Mouse (Mus musculus): ENCODE measurements around the gene Gphb5. TPM values are rescaled to one million over a fixed set of nuclear protein-coding genes. Genes with fewer than 3 reads are reported as not detected.

Gphb5 gene
- total and polyA plus RNA-seq, 2 experiments from 2014 or later: not detected

DNA sequence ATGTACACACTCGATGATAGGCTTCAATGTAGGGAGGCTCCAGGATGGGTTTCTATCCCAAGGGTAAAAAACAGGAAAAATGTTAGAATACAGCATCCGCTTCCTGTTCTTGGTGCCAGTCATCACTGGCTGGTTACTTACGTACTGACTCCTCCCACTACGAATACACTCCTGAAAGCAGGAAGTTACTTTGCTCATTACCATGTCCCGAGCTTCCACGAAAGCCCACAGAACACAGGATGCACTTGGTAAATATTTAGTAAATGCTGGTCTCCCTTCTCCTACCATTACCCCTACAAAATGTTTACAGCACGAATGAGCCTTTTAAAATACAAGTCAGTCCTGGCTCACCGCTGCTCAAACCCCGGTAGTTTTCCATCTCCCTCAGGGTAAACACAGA, 3.6 kb downstream of the Gphb5 start:
- Histone ChIP-seq H3K4me3 (ENCODE audit: low read depth, low read length) (no peak overlapping the region), H3K9ac (replicated peaks; ENCODE audit: low read length, poor library complexity, severe bottlenecking) (no peak overlapping the region), H3K9me3 (ENCODE audit: low read length) (no peaks in the 10 kb centered on the region), H3K27me3 (ENCODE audit: insufficient read depth, low read length) (no peaks in the 10 kb centered on the region), H3K4me1 (ENCODE audit: insufficient read depth, low read length) (no peaks in the 10 kb centered on the region), H3K36me3 (ENCODE audit: insufficient read depth, low read length) (no peaks in the 10 kb centered on the region), H3K27ac (ENCODE audit: low read depth, low read length) (no peak overlapping the region), H3K4me2 (ENCODE audit: low read depth, low read length, poor library complexity, severe bottlenecking) (no peak overlapping the region)
- DNase-seq (ENCODE audit: low spot score) (no peak), ATAC-seq (ENCODE audit: low FRiP score) (no peak)
- 89% methylated on average over 9 of the region's 9 CpGs for WGBS
- no peak for TF ChIP-seq CTCF (IDR thresholded peaks at IDR 0.05)

DNA sequence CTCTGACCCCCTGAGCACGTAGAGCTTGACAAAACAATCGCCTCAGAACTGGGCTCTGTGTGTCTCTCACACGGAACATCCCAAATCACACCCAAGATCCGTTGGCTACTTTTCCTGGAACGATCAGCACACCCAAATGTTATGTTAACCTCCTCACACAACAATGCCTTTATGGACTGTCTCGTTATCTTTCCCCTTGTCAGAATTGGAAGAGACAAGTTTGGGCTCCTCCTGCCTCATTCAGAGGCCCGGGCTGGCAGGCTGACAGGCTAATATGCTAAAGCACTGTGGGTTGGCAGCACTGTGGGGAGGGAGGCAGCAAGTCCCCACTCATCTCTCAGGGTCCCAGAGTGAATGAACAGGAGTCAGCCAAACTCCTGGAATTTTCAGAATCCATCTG, 19.5 kb downstream of the Gphb5 start:
- no peaks in the 10 kb centered on the region for H3K27me3 ChIP-seq (ENCODE audit: insufficient read depth, low read length)
- ATAC-seq (ENCODE audit: low FRiP score) (no peak), DNase-seq (ENCODE audit: low spot score) (no peak)
- H3K9ac ChIP-seq (replicated peaks; ENCODE audit: low read length, poor library complexity, severe bottlenecking): no peak overlapping the region
- H3K4me1 ChIP-seq (ENCODE audit: insufficient read depth, low read length): no peaks in the 10 kb centered on the region
- H3K4me3 ChIP-seq (ENCODE audit: low read depth, low read length): no peak overlapping the region
- no peaks in the 10 kb centered on the region for H3K36me3 ChIP-seq (ENCODE audit: insufficient read depth, low read length)
- no peak overlapping the region for H3K27ac ChIP-seq (ENCODE audit: low read depth, low read length)
- no peaks in the 10 kb centered on the region for H3K9me3 ChIP-seq (ENCODE audit: low read length)
- no peak for TF ChIP-seq CTCF (IDR thresholded peaks at IDR 0.05)
- WGBS: 53% methylated on average over 7 of the region's 7 CpGs
- H3K4me2 ChIP-seq (ENCODE audit: low read depth, low read length, poor library complexity, severe bottlenecking): no peak overlapping the region

DNA sequence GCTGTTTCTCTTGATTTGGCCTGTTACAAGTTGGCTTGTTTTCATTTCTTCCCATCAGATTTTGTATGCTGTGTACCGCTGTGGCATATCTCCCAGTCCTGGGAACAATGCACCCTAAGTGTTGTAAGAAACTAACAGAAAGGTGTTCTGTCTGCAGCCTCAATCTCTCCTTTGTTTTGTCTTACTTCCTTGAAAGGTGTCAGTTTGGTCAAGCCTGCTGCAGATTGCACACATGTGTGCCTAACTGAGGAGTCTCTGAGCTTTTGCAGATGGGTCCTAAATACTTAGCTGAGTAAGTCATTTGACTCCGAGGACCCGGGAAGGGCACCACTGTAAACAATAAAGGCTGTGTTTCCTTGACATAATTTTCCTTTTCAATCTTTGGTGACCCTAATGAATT, 20.0 kb downstream of the Gphb5 start:
- H3K4me1 ChIP-seq (ENCODE audit: insufficient read depth, low read length): no peaks in the 10 kb centered on the region
- no peak for DNase-seq (ENCODE audit: low spot score)
- H3K27ac ChIP-seq (ENCODE audit: low read depth, low read length): no peak overlapping the region
- 82% methylated on average over 3 of the region's 3 CpGs for WGBS
- H3K4me3 ChIP-seq (ENCODE audit: low read depth, low read length): no peak overlapping the region
- no peak overlapping the region for H3K4me2 ChIP-seq (ENCODE audit: low read depth, low read length, poor library complexity, severe bottlenecking)
- H3K27me3 ChIP-seq (ENCODE audit: insufficient read depth, low read length): no peaks in the 10 kb centered on the region
- no peak for ATAC-seq (ENCODE audit: low FRiP score)
- no peaks in the 10 kb centered on the region for H3K36me3 ChIP-seq (ENCODE audit: insufficient read depth, low read length)
- no peak for TF ChIP-seq CTCF (IDR thresholded peaks at IDR 0.05)
- no peak overlapping the region for H3K9ac ChIP-seq (replicated peaks; ENCODE audit: low read length, poor library complexity, severe bottlenecking)
- no peaks in the 10 kb centered on the region for H3K9me3 ChIP-seq (ENCODE audit: low read length)

DNA sequence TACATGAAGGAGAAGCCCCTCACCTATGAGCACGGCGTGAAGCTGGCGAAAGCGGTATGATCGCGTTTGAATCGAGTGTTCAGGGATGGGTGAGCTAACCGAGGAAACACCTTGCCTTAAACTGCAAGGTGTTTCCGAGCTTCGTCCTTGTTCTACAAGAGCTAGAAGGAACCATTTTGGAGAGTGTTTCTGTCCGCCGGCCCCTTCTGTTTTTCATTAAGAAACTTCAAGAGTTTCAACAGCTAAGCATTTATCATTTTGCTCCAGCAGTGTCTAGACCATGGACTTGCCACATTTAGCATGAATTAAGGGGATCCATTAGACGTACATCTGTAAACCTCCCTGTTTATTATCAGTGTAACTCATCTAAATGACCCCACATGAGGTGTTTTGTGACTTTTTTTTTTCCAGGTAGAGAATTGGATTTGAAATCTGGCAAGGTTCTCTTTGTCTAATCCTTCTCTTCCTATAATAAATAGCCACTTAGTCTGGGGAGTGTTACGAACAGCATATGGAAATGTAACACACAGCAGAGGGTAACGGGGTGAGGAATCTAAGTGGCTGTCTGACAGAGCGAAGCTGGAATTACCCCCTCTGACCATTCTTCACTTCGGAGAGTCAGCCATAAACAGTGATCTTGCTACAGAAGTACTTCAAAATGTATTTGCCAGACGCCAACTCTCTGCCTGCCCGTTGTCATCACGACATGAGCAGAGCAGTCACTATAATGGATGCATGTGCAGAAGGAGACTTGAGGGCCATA, 22.4 kb downstream of the Gphb5 start:
- Histone ChIP-seq H3K9me3 (ENCODE audit: low read length) (no peaks in the 10 kb centered on the region), H3K9ac (replicated peaks; ENCODE audit: low read length, poor library complexity, severe bottlenecking) (no peak overlapping the region), H3K4me2 (ENCODE audit: low read depth, low read length, poor library complexity, severe bottlenecking) (no peak overlapping the region), H3K4me3 (ENCODE audit: low read depth, low read length) (no peak overlapping the region), H3K4me1 (ENCODE audit: insufficient read depth, low read length) (no peaks in the 10 kb centered on the region), H3K27me3 (ENCODE audit: insufficient read depth, low read length) (no peaks in the 10 kb centered on the region), H3K27ac (ENCODE audit: low read depth, low read length) (no peak overlapping the region), H3K36me3 (ENCODE audit: insufficient read depth, low read length) (no peaks in the 10 kb centered on the region)
- DNase-seq (ENCODE audit: low spot score): no peak
- TF ChIP-seq CTCF (IDR thresholded peaks at IDR 0.05): no peak
- 92% methylated on average over 20 of the region's 20 CpGs for WGBS
- ATAC-seq (ENCODE audit: low FRiP score): no peak

DNA sequence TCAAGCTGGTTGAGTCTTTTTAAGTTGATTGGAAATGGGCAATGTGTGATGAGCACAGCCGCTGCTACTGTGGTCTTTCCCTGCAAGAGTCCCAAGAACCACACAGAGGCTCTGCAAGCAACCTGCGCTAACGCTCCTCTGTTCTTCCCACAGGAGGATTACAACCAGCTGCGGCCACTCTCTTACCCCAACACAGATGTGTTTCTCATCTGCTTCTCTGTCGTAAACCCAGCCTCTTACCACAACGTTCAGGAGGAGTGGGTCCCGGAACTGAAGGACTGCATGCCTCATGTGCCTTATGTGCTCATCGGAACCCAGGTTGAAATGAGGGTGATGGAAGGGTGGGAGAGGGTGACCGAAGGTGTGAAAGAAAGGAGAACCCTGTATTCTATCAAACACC, 25.1 kb downstream of the Gphb5 start:
- no peak overlapping the region for H3K4me2 ChIP-seq (ENCODE audit: low read depth, low read length, poor library complexity, severe bottlenecking)
- H3K27me3 ChIP-seq (ENCODE audit: insufficient read depth, low read length): no peaks in the 10 kb centered on the region
- no peaks in the 10 kb centered on the region for H3K9me3 ChIP-seq (ENCODE audit: low read length)
- ATAC-seq (ENCODE audit: low FRiP score): no peak
- no peak for DNase-seq (ENCODE audit: low spot score)
- H3K4me3 ChIP-seq (ENCODE audit: low read depth, low read length): no peak overlapping the region
- H3K36me3 ChIP-seq (ENCODE audit: insufficient read depth, low read length): no peaks in the 10 kb centered on the region
- 88% methylated on average over 9 of the region's 9 CpGs for WGBS
- H3K4me1 ChIP-seq (ENCODE audit: insufficient read depth, low read length): no peaks in the 10 kb centered on the region
- no peak overlapping the region for H3K9ac ChIP-seq (replicated peaks; ENCODE audit: low read length, poor library complexity, severe bottlenecking)
- TF ChIP-seq CTCF (IDR thresholded peaks at IDR 0.05): no peak
- no peak overlapping the region for H3K27ac ChIP-seq (ENCODE audit: low read depth, low read length)

DNA sequence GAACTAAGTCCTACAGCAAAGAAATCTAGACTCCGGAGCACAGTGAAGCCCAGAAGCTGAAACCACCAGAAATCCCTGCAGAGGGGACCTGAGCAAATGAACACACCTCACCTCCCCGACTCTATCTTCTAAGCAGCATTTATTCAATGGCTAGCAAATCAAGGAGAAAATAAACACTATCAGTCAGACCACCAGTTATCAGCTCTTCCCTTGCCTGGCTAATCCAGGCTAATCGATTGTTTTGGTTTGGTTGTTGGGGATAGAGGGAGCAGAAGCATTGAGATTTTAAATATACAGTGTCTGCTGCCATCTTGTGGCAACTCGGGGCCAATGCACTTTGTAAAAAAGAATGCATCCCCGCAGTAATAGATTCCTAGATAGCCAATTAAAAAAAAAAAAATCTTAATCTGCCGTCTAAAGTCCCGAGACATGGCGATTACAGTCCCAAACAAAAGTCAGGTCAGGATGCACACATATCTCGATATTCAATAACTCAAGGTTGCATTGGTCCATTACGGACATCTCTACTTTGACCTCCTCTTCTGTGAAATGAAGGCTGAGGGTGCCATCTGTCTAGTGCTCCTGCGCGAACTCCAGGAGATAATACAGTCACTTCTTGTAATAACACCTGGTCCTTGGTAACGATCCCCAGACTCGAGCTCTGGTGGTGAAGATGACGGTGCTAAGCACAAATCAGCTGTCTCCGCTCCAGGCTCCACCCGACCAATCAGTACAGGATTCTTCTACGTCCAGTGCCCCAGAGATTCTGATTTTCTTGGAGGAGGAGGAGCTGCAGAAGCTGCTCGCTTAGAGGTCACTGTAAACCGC, 27.1 kb downstream of the Gphb5 start:
- WGBS: 39% methylated on average over 20 of the region's 20 CpGs
- Histone ChIP-seq H3K9me3 (ENCODE audit: low read length) (no peaks in the 10 kb centered on the region), H3K36me3 (ENCODE audit: insufficient read depth, low read length) (no peaks in the 10 kb centered on the region), H3K27ac (ENCODE audit: low read depth, low read length) (no peak overlapping the region), H3K4me2 (ENCODE audit: low read depth, low read length, poor library complexity, severe bottlenecking) (peak overlapping the region; percentile 29; the same call in 1 of the 2 replicates), H3K9ac (replicated peaks; ENCODE audit: low read length, poor library complexity, severe bottlenecking) (no peak overlapping the region), H3K4me3 (ENCODE audit: low read depth, low read length) (peak overlapping the region; percentile 15; the same call in 1 of the 2 replicates), H3K4me1 (ENCODE audit: insufficient read depth, low read length) (no peaks in the 10 kb centered on the region), H3K27me3 (ENCODE audit: insufficient read depth, low read length) (no peaks in the 10 kb centered on the region)
- ATAC-seq (ENCODE audit: low FRiP score) (peak; percentile 47; the same call in 1 of the 2 replicates), DNase-seq (ENCODE audit: low spot score) (peak; percentile 72)
- TF ChIP-seq CTCF (IDR thresholded peaks at IDR 0.05): peak; percentile 87

Data from midbrain, postnatal 0 days (tissue).